10 mouse cellular contexts compared by ENCODE assay signal in genomic region chr5:139947446-139947845, GRCm38 (mm10). TPM values are rescaled to one million over a fixed set of nuclear protein-coding genes. Genes with fewer than 3 reads are reported as not detected.
DNase-seq lines count a peak whose midpoint lies in the region; ATAC-seq and TF ChIP-seq lines count a peak whose summit lies in the region.
"Had no signal": no experiment of that assay in that cellular context is flagged by ENCODE, and none has a peak within 500 bp of the region (broad histone marks: within the 10 kb centered on the region; RNA-seq: fewer than 3 reads in every experiment).

No protein-coding gene starts in this region.

- DNase-seq in heart, postnatal 0 days (ENCODE audit: low spot score), result no peak
- DNase-seq in heart, embryonic 10.5 days (ENCODE audit: low spot score), result no peak
- peak; percentile 40 to 76 for DNase-seq in spleen, postnatal 4 days (ENCODE audit: low spot score in 2 of 2)
- DNase-seq in spleen, adult 18-20 months, result no peak
- DNase-seq in c-Kit-positive CD71-positive TER-119-positive erythroid progenitor cells, embryonic 14.5 days (ENCODE audit: low spot score), result peak; percentile 31
- DNase-seq in thymus, postnatal 14 days, result peak; percentile 58
- no peak for DNase-seq in layer of hippocampus, postnatal 10 days (ENCODE audit: low spot score in 2 of 2)
- DNase-seq: right cerebral cortex, postnatal 14 days had no signal

- H3K27me3 ChIP-seq in heart, postnatal 0 days (ENCODE audit: control insufficient read depth, insufficient read depth, low read length), result 0 out of 2 replicates have a peak, but pooled peaks cover 8% of the 10 kb centered on the region
- peaks cover 44% of the 10 kb centered on the region for H3K27me3 ChIP-seq in heart, embryonic 10.5 days (ENCODE audit: insufficient read depth, poor library complexity, severe bottlenecking)
- H3K27me3 ChIP-seq: midbrain, embryonic 12.5 days had no signal

- no peak overlapping the region for H3K9ac ChIP-seq in heart, postnatal 0 days (replicated peaks; ENCODE audit: low read depth, low read length)
- H3K9ac ChIP-seq: midbrain, embryonic 12.5 days had no signal

- no peaks in the 10 kb centered on the region for H3K36me3 ChIP-seq in heart, postnatal 0 days (replicated peaks; ENCODE audit: control insufficient read depth, insufficient read depth, low read length)
- H3K36me3 ChIP-seq in heart, embryonic 10.5 days, result no peaks in the 10 kb centered on the region
- H3K36me3 ChIP-seq: midbrain, embryonic 12.5 days had no signal

- 90% methylated on average over 5 of the region's 5 CpGs for WGBS in heart, postnatal 0 days
- WGBS in heart, embryonic 10.5 days, result 89% methylated on average over 5 of the region's 5 CpGs

- H3K9me3 ChIP-seq in heart, postnatal 0 days (replicated peaks; ENCODE audit: control insufficient read depth, low read length), result no peaks in the 10 kb centered on the region
- H3K9me3 ChIP-seq in heart, embryonic 10.5 days, result no peaks in the 10 kb centered on the region
- H3K9me3 ChIP-seq: midbrain, embryonic 12.5 days had no signal

- TF ChIP-seq EP300 in heart, postnatal 0 days (IDR thresholded peaks at IDR 0.05; ENCODE audit: low read depth), result no peak

- H3K4me3 ChIP-seq in heart, postnatal 0 days (ENCODE audit: low read depth, low read length), result no peak overlapping the region
- no peak overlapping the region for H3K4me3 ChIP-seq in heart, embryonic 10.5 days
- H3K4me3 ChIP-seq: midbrain, embryonic 12.5 days had no signal

- no peaks in the 10 kb centered on the region for H3K4me1 ChIP-seq in heart, postnatal 0 days (ENCODE audit: control insufficient read depth, insufficient read depth)
- 0 out of 2 replicates have a peak, but pooled peaks cover 6% of the 10 kb centered on the region for H3K4me1 ChIP-seq in heart, embryonic 10.5 days

- no peak for ATAC-seq in heart, postnatal 0 days (ENCODE audit: insufficient read depth, low read depth)
- ATAC-seq in megakaryocyte, adult 5-6 weeks (ENCODE audit: poor library complexity, severe bottlenecking), result no peak

- peak; percentile 45 for TF ChIP-seq CTCF in heart, postnatal 0 days (IDR thresholded peaks at IDR 0.05; ENCODE audit: low read depth)

- H3K4me2 ChIP-seq in heart, postnatal 0 days (ENCODE audit: low read depth, low read length), result no peak overlapping the region
- H3K4me2 ChIP-seq: midbrain, embryonic 12.5 days had no signal

- H3K27ac ChIP-seq in heart, postnatal 0 days (ENCODE audit: low read depth), result no peak overlapping the region
- no peak overlapping the region for H3K27ac ChIP-seq in heart, embryonic 10.5 days
- H3K27ac ChIP-seq: midbrain, embryonic 12.5 days had no signal

RNA-seq across cellular contexts. Expression of gene Elfn1, which starts 39.7 kb away (rescaled TPM):
- total RNA-seq in heart, postnatal 0 days (2014; rRNA removed; ENCODE audit: low replicate concordance), result 1.3 and 1.9 TPM in 2 replicates
- 0.07 and 0.10 TPM in 2 replicates for polyA plus RNA-seq in heart, postnatal 0 days (2015; fragmentation: Nextera tagmentation; extraction: Ambion mirVana)
- 0.73 TPM in 1 of 2 replicates, not detected in the other for polyA plus RNA-seq in heart, embryonic 10.5 days (2016; fragmentation: Nextera tagmentation; extraction: Ambion mirVana)
- total RNA-seq in layer of hippocampus, postnatal 10 days (2021), result 10 to 100 TPM; 36.1 to 41.9 TPM
- total RNA-seq in megakaryocyte, adult 5-6 weeks (2015), result not detected in 2 replicates
- not detected in 2 replicates for total RNA-seq in megakaryocyte, adult 5-6 weeks (2017)

Comparison
In these comparisons a context has a peak if more than half of its experiments do, and no peak if none do; other contexts are left out.
1. DNase-seq: peak in spleen, postnatal 4 days (2 of 2), c-Kit-positive CD71-positive TER-119-positive erythroid progenitor cells, embryonic 14.5 days (single experiment) and thymus, postnatal 14 days (single experiment); none in heart, postnatal 0 days (single experiment), heart, embryonic 10.5 days (single experiment), spleen, adult 18-20 months (0 of 2) and layer of hippocampus, postnatal 10 days (0 of 2).
2. RNA of gene Elfn1, which starts 39.7 kb away (total RNA-seq): 36.1 to 41.9 TPM in layer of hippocampus, postnatal 10 days; 1.3 to 1.9 TPM in heart, postnatal 0 days and not detected in megakaryocyte, adult 5-6 weeks; every median in the first group is over 10 times any median in the second.